Mouse (Mus musculus): Measurements from ENCODE around the gene Lrig1. TPM values are rescaled to one million over a fixed set of nuclear protein-coding genes. Genes with fewer than 3 reads are reported as not detected.

Lrig1 gene
- polyA plus RNA-seq, 1 experiment: 10.8 TPM

DNA sequence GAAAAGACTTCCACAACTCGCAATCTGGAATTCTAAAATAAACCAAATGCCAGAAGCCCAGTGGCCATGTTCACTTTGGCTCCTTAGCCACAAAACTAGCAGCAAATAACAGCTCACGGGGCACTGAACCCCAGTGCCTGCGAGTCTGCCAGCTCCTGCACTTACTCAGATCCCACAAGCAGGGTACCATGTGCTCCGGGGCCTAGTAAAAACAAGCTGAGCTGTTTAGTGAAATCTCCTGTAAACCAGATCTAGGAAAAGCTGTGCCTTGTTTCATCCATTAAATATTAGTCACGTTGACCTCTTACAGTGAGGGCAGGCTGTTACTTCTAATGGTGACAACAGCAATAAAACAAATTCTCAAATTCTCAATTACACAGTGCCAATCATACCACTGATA lies 81.3 kb downstream of the Lrig1 start:
- DNase-seq (ENCODE audit: low spot score): no peak

- DNase-seq (ENCODE audit: low spot score): no peak
Observed at GRCm38 (mm10) chr6:94615936-94616335, 84.0 kb downstream of the Lrig1 start.

DNA sequence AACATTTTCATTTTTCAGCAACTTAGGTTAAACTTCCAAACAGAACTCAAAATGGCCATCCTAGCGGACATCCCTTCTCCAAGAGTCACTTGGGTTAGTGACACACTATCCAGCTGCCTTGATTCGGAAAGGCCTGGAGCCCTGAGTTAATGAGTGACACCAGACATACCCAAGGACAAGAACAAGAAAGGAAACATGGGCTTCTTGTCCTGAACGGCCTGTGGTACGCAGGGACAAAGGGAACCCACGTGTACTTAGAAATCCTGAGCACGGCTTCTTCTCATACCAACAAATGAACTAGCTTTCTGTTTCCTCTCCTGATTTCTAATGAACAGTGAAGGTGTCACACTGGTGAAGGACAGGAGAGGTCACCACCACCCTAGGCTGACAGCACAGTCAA lies 85.6 kb downstream of the Lrig1 start:
- DNase-seq (ENCODE audit: low spot score): no peak

- DNase-seq (ENCODE audit: low spot score): no peak
Observed at GRCm38 (mm10) chr6:94613235-94613895, 86.6 kb downstream of the Lrig1 start.

GRCm38 (mm10) chr6:94604546-94604945 lies 95.4 kb downstream of the Lrig1 start:
- no peak for DNase-seq (ENCODE audit: low spot score)

DNA sequence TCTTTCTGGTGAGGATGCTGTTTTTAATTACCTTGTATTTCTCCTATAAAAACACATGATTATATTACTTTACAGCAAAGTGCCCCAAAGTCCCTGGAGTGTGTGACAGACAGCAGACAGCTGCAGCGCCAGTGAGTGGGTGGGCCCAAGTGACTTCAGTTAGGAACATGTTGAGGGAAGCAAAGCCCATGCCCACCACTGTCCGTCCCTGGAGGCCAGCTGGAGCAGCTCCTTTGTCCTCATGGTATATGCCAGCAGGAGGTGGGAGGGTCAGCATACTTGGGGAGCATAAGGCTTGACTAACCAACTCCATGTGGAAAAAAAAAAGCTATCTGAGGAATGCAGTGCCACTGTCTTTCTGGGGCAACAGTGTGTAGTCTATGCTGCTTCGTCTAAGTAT lies 95.9 kb downstream of the Lrig1 start:
- DNase-seq (ENCODE audit: low spot score): no peak

DNA sequence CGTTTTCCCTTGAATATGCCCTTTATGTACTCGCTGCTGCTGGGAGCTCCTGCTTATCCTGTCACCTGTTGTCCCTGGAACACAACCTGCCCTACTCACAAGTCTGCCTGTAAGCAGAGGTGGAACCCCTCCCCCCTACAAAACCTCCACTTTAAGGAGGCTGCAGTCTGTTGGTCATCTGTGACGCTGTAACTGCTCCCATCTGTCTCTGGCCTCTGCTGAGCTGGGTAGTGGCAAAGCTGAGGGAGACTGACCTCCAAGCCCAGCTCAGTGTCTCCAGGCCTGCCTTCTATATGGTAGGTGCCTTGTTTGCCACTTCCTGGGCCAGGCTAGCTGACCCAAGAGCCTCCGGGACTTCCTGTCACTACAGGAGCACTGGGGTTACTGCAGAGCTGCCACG lies 98.1 kb downstream of the Lrig1 start:
- DNase-seq (ENCODE audit: low spot score): no peak

GRCm38 (mm10) chr6:94601101-94601500 lies 98.9 kb downstream of the Lrig1 start:
- no peak for DNase-seq (ENCODE audit: low spot score)

GRCm38 (mm10) chr6:94599016-94599415 lies 100.9 kb downstream of the Lrig1 start:
- no peak for DNase-seq (ENCODE audit: low spot score)

DNA sequence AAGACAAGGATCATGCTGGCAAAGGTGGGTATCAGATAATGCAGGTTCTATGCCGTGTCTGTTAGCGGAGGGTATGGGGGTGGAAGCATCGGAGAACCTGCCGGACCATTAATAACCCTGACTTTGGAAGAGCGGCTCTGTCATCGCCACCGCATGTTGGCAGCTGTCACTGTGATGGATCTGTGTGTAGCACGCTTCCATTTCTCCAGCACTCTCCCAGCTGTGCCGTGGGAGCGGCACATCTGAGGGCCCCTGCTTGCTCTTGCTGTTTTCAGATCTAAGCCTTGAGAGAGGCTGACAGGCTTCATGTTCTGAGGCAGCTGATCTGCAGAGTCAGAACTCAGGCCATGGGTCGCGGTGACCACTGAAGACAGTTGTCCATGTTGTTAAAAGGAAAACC lies 101.5 kb downstream of the Lrig1 start:
- no peak for DNase-seq (ENCODE audit: low spot score)

DNA sequence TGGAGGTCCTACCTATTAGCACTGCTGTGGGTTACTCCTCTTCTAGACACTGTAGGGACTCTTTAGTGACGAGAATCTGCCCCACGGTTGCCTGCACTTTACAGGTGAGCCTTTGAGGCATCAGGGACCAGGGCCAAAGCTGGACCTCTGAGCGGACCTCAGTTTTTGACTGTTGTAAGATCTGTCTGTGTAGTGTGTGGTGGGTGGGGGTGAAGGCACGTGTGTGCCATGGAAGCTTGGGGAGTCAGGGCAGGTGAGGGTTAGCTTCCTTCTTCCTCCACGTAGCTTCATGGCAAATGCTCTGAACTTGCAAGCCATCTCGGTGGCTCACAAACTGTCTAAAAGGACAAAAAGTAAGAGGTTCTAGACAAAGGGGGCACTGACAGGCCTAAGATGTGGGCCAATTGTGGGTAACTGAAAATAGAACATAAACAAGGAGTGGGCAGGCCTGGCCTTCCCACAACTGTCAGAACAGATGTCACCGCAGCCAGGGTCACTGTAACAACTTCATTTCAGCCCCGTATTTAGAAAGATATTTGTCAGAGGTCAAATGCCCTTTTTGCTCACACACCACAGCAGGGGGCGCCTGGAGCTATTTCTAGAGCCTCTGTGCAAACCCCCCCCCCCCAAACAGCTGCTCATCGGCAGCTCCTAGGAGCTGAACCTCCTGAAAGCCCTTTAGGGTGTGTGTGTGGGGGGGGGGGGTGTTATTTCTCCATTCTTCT lies 103.0 kb downstream of the Lrig1 start:
- DNase-seq (ENCODE audit: low spot score): peak; percentile 14

GRCm38 (mm10) chr6:94596051-94596760 lies 103.8 kb downstream of the Lrig1 start:
- no peak for DNase-seq (ENCODE audit: low spot score)

GRCm38 (mm10) chr6:94595206-94595605 lies 104.8 kb downstream of the Lrig1 start:
- DNase-seq (ENCODE audit: low spot score): no peak

DNA sequence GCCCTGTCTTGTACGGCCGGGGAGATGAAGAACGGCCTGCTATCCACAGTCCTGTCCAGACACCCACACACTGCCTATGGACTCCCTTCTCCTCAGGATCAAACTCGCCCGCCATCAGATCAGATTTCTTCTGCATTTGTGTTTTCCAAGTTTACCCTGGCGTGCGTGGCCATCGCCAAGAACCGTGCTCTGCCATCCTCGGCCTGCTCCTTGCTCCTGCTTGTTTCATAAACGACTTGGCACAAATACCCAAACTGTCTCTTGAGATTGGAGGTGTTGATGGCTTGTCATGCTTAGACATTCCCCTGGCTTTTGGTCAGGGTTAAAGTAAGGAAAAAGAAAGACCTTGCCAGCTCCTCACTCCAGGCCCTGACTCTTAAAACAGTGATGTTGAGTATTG lies 105.2 kb downstream of the Lrig1 start:
- DNase-seq (ENCODE audit: low spot score): no peak

- DNase-seq (ENCODE audit: low spot score): no peak
Observed at GRCm38 (mm10) chr6:94594096-94594665, 105.8 kb downstream of the Lrig1 start.

DNA sequence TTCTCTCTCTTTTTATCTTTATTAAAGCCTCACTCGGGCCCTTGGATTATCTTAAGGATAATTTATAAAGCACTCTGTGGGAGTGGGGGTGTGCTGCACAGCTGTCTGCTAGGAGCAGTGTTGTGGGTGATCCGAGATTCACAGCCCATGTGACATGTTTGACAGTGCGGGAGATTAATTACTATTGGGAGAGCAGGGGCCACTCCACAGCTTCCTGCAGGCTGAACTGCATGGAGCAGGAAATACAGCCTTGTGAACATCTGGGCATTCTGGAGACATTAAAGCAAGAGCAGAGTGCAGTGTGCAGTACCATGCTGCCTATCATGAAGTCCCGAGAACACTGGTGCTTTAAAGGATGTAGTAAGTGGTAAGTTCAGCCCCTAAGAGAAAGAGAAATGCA lies 107.2 kb downstream of the Lrig1 start:
- DNase-seq (ENCODE audit: low spot score): no peak

GRCm38 (mm10) chr6:94592243-94592642 lies 107.7 kb downstream of the Lrig1 start:
- DNase-seq (ENCODE audit: low spot score): no peak

DNA sequence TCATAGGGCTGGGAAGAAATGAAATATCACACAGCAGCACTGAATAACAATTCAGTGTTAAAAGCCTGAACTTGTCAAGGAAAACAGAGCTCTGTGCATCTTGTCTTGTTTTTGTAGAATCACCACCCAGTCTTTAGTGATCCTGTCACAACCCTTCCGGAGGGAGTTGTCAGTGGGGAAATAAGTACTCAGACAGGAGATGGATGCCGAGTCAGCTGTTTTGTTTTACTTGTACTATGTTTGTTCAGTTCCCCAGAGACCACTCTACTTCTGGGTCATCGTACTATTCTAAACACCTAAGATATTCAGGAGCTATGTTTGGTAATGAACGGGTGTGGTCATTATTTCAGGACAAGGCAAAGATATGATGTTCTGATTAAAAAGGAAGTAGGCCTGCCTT lies 111.6 kb downstream of the Lrig1 start:
- no peak for DNase-seq (ENCODE audit: low spot score)

DNA sequence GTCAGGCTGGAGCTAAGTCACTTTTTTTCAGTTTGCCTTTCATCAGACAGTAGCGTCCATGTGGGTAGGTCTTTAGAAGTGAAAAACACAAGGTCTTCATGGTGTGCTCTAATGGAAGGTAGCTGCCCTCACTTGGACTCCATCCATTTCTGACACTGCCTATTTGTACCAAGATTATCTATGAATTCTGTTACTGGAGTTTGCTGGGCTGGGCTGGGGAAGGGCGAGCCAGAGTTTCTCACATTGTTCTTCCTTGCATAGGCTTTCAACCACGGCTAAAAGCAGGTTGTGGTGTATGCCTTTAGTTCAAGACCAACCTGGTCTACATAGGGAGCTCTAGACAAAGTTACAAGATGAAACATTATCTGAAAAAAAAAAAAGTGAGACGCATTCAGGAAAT lies 115.0 kb downstream of the Lrig1 start:
- no peak for DNase-seq (ENCODE audit: low spot score)

DNA sequence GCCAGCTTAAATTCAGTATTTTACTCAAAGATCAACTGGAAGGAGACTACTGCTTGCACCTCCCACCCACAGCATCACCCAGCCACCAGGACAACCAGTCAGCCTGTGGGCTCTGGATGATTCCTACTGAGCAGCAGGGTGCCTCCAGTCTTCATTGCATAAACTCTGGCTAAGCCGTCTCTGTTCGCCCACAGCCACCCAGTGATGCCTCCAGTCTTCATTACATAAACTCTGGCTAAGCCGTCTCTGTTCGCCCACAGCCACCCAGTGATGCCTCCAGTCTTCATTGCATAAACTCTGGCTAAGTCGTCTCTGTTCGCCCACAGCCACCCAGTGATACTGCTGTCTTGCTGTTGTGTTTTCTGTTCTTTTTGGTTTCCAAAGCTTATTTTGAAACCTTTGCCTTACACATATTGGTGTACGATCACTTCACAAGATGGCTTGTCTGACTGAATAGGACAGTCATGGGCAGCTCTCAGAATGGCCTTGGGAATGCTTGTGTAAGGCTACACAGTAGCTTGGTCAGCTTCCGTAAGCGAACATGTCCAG lies 115.7 kb downstream of the Lrig1 start:
- no peak for DNase-seq (ENCODE audit: low spot score)

GRCm38 (mm10) chr6:94582055-94582454 lies 117.9 kb downstream of the Lrig1 start:
- no peak for DNase-seq (ENCODE audit: low spot score)

- no peak for DNase-seq (ENCODE audit: low spot score)
Observed at GRCm38 (mm10) chr6:94577991-94578390, 122.0 kb downstream of the Lrig1 start.
